Mouse (Mus musculus) heart, embryonic 10.5 days (tissue): ENCODE data around the gene Zfp975. TPM values are rescaled to one million over a fixed set of nuclear protein-coding genes. Genes with fewer than 3 reads are reported as not detected.
"Not testable (repeated sequence)": the region's sequence is repeated elsewhere in the genome, so short reads cannot be mapped to it uniquely, and the experiment has no call there.

Experiments
- DNase-seq: peaks from one replicate; pipeline ENCODE4 v3.0.0-alpha.2; 2017; ENCODE audit warnings: low spot score
- H3K27ac ChIP-seq: fragments of 300-500 bp; sonication (generic); 2 replicates; pipeline ENCODE4 v1.5.1; 2016; ENCODE audit warnings: mild to moderate bottlenecking
- H3K27me3 ChIP-seq: fragments of 300-500 bp; sonication (generic); 2 replicates; pipeline ENCODE4 v1.6.1; 2016; ENCODE audit warnings: mild to moderate bottlenecking; ENCODE audit not compliant: poor library complexity, insufficient read depth, severe bottlenecking
- H3K36me3 ChIP-seq: fragments of 300-500 bp; sonication (generic); 2 replicates; pipeline ENCODE4 v1.6.1; 2016; ENCODE audit warnings: mild to moderate bottlenecking, moderate library complexity
- H3K4me1 ChIP-seq: fragments of 300-500 bp; sonication (generic); 2 replicates; pipeline ENCODE4 v1.6.1; 2016; ENCODE audit warnings: mild to moderate bottlenecking
- H3K4me3 ChIP-seq: fragments of 300-500 bp; sonication (generic); 2 replicates; pipeline ENCODE4 v1.5.1; 2016; ENCODE audit warnings: mild to moderate bottlenecking, moderate library complexity
- H3K9me3 ChIP-seq: fragments of 300-500 bp; sonication (generic); 2 replicates; pipeline ENCODE4 v1.6.1; 2016; ENCODE audit warnings: mild to moderate bottlenecking, moderate library complexity
- WGBS: fragments of 180-500 bp; shearing (Covaris S2); methylation state at CpG from one replicate; pipeline ENCODE4 v1.1.7; 2016; 5-methylcytosine and 5-hydroxymethylcytosine counted together
- polyA plus RNA-seq: library from polyadenylated mRNA; unstranded; fragments of >200 nt; fragmentation: Nextera tagmentation; extraction: Ambion mirVana; gene quantifications from 2 replicates; pipeline ENCODE4 v1.2.1, GENCODE M21; 2016

Zfp975 gene
- polyA plus RNA-seq = 9.0 and 9.9 TPM in 2 replicates

DNA sequence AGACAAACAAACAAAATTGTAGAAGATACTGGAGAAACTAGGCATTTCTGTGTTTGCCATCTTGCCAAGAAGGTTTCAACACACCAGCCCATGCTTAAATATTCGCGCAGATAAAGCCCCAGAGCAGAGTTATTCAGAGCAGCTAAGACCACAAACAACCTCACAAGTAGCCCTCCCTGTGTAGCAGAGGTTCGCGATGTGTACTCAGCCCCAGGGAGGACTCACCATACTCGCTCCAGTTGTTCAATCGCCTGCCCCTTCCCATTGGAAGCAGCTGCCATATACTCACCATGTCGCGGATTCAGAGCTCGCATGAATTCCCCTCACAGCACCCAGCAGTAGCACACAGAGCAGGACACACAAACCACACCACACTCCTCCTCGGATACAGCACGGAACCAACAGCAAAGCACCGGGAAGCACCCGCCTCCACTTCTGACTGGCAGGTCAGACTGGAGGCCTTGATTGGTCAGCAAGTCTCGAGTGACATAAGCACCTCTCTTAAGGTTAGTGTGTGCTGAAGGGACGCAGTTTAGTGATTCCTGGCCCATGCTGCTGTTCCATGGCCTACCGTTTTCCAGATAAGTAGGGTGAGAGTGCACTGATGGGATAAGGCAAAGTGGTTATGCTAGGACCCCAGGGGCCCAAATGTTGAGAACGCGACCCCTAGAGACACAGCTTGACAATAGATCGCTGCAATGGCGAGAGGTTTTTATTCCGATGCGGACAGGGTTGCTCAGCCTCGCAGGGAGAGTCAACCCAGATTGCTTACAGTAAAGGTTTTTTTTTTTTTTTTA is at the start of gene Zfp975:
Gene Zfp975 (minus strand): TSS at position 381 of the 797 bp plus-strand sequence.
- peak within 1 kb of the TSS; percentile 80 for H3K27ac ChIP-seq
- peak; percentile 93 for DNase-seq
- WGBS = under 1% methylated on average over 23 of the region's 23 CpGs
- H3K36me3 ChIP-seq, H3K27me3 ChIP-seq, H3K9me3 ChIP-seq, H3K4me1 ChIP-seq: not testable (repeated sequence)
- peak within 1 kb of the TSS; percentile 60 for H3K4me3 ChIP-seq

DNA sequence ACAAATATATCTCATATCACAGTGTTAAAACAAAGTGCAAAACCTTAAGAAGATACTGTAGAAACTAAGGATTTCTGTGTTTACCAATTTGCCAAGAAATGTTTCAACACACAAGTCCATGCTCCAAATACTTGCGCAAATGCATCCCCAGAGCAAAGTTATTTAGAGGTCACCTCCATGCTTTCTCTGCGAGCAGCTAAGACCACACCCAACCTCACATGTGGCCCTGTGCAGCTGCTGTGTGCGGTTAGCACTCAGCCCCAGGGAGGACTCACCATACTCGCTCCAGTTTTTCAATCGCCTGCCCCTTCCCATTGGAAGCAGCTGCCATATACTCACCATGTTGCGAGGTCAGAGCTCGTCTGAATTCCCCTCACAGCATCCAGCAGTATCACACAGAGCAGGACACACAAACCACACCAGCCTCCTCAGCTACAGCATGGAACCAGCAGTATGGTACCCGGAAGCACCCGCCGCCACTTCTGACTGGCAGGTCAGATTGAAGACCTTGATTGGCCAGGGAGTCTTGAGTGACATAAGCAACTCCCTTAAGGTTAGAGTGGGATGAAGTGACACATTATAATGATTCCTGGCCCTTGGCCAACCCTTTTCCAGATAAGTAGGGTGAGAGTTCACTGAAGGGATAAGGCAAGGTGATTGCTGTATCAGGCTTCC is 46.1 kb upstream of the Zfp975 start:
- DNase-seq = no peak
- WGBS = 82% methylated on average over 10 of the region's 10 CpGs

DNA sequence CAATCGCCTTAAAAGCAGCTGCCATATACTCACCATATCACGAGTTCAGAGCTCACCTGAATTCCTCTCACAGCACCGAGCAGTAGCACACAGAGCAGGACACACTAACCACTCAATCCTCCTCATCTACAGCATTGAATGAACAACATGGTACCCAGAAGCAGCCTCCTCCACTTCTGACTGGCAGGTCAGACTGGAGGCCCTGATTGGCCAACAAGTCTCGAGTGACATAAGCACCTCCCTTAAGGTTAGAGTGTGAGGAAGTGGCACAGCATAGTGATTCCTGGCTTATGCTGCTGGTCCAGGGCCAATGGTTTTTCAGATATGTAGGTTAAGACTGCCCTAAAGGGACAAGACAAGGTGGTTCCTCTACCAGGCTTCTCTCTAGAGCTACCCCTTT is 34.4 kb upstream of the Zfp975 start, which contains the start of gene Gm17067:
Gene Gm17067 (minus strand): TSS at position 101 of the 400 bp plus-strand sequence.
- not testable (repeated sequence) for H3K4me3 ChIP-seq, H3K36me3 ChIP-seq, H3K27ac ChIP-seq, DNase-seq, H3K4me1 ChIP-seq, H3K27me3 ChIP-seq, H3K9me3 ChIP-seq
- WGBS = 85% methylated on average over 4 of the region's 4 CpGs

More for the DNA sequence above, 46.1 kb upstream of the Zfp975 start:
- Histone ChIP-seq H3K27ac (no peak overlapping the region), H3K27me3 (no peaks in the 10 kb centered on the region), H3K36me3 (no peaks in the 10 kb centered on the region), H3K9me3 (peaks cover 4% of the 10 kb centered on the region; the same call in 1 of the 2 replicates), H3K4me3 (no peak overlapping the region), H3K4me1 (no peaks in the 10 kb centered on the region)

DNA sequence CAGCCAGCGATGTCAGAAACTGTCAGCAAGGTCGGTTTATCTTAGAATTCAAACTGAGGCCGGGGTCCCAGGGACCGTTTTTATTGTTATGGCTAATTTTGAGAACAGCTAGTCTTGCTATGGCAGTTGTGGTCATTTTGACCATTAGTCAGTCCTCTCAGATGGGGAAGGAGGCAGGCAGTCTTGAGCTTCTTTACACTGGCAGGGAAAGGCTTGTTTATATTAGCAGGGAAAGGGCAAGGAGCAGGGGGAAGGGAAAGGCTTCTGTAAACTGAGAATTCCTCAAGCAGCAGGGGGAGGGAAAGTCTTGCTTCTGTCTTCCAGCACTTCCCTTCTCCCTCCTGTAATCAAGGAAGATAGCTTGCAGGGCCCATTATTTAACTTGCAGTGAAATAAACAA is 709 bp upstream of the Zfp975 start:
- DNase-seq, H3K4me1 ChIP-seq, H3K36me3 ChIP-seq, H3K27me3 ChIP-seq, H3K9me3 ChIP-seq: not testable (repeated sequence)
- peak overlapping the region; percentile 60 for H3K4me3 ChIP-seq
- peak overlapping the region; percentile 80; the same call in 1 of the 2 replicates for H3K27ac ChIP-seq
- whole genome bisulfite sequencing = under 1% methylated on average over 4 of the region's 4 CpGs

DNA sequence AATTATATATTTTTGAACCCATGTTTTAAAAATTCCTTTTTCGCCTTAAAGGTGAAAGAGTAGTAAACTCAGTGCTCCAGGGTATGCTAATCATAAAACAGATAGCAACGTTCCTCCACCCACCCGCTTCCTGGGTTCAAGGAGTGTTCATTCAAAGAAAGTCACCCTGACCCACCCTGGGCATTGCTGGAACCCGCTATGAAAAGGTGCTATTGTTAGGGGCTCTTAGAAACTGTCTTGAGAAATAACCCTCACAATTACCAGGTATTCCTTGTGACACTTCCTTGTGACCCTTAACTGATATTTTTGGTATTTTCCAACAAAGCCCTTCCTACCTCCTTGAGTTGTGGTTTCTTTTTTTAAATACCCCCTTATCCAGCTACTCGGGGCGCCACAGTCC is 12.5 kb downstream of the Zfp975 start:
- not testable (repeated sequence) for H3K27ac ChIP-seq, H3K27me3 ChIP-seq, DNase-seq, H3K4me3 ChIP-seq, H3K9me3 ChIP-seq, H3K4me1 ChIP-seq, H3K36me3 ChIP-seq
- 87% methylated on average over 6 of the region's 6 CpGs for WGBS

DNA sequence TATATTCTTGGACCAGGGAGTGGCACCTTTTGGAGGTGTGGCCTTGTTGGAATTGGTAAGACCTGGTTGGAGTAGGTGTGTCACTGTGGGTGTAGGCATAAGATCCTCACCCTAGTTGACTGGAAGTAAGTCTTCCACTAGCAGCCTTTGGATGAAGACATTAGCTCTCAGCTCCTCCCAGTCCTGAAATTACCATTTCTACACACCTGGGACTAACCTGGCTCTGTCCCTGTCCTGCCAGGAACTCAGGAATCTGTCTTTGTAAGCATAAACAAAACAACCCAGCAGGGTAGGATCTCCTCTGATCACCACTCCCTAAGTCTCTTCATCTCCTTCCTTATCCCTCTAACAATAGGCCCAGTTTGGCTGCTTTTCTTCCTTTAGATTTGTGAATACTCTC is 12.9 kb downstream of the Zfp975 start:
- not testable (repeated sequence) for H3K4me3 ChIP-seq

DNA sequence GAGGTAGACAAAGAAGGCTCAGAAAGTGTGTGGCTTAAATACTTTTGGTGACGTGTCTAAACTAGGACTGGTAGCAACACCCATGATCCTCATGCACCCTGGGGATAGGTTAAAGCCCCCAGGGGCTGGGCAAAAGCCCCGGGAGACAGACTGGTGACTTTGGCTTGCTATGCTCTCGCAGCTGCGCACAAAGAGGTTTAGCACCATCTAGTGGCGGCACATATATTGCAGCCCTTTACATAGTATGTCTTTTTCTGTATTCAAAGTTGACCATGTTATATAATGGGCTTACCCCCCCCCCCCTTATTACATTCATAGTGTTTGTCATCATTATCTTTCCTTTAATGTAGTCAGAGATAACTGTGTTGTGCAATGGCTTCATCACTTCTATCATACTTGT is 32.4 kb downstream of the Zfp975 start:
- DNase-seq, H3K4me1 ChIP-seq, H3K27ac ChIP-seq, H3K27me3 ChIP-seq, H3K9me3 ChIP-seq, H3K4me3 ChIP-seq: not testable (repeated sequence)
- peaks cover 31% of the 10 kb centered on the region for H3K36me3 ChIP-seq
- 70% methylated on average over 5 of the region's 5 CpGs for WGBS

More for the DNA sequence above, 12.9 kb downstream of the Zfp975 start:
- not testable (repeated sequence) for H3K27me3 ChIP-seq, DNase-seq, H3K9me3 ChIP-seq, H3K27ac ChIP-seq, H3K36me3 ChIP-seq, H3K4me1 ChIP-seq

DNA sequence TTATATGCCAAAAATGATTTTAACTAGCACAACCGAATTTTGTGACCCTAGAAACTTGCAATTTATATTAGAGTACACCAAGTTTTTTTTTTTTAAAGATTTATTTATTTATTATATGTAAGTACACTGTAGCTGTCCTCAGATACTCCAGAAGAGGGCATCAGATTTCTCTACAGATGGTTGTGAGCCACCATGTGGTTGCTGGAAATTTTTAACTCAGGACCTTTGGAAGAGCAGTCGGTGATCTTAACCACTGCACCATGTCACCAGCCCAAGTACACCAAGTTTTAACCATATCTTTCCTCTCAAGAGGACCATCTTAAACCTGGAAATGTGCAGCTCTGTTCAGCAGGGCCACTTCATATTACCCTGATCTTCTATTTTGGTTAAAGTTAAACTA is 37.3 kb downstream of the Zfp975 start:
- WGBS = 74% methylated on average over 2 of the region's 2 CpGs
- H3K9me3 ChIP-seq, H3K4me1 ChIP-seq: not testable (repeated sequence)

DNA sequence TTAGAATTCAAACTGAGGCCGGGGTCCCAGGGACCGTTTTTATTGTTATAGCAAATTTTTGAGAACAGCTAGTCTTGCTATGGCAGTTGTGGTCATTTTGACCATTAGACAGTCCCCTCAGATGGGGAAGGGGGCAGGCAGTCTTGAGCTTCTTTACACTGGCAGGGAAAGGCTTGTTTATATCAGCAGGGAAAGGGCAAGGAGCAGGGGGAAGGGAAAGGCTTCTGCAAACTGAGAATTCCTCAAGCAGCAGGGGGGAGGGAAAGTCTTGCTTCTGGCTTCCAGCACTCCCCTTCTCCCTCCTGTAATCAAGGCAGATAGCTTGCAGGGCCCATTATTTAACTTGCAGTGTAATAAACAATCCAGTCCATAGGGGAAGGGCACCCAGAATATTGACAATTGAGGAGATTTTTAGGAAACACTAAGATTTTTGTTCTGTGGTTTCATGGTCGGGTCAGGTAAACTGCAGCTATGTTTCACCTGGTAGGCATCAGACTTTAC is 49.4 kb downstream of the Zfp975 start:
- DNase-seq, H3K36me3 ChIP-seq, H3K4me1 ChIP-seq, H3K27me3 ChIP-seq, H3K9me3 ChIP-seq: not testable (repeated sequence)
- WGBS = 13% methylated on average over 3 of the region's 3 CpGs
- Histone ChIP-seq H3K4me3 (peak overlapping the region; percentile 56), H3K27ac (peak overlapping the region; percentile 36; the same call in 1 of the 2 replicates)

More for the DNA sequence above, 37.3 kb downstream of the Zfp975 start:
- not testable (repeated sequence) for H3K4me3 ChIP-seq, H3K27me3 ChIP-seq, DNase-seq, H3K27ac ChIP-seq, H3K36me3 ChIP-seq

DNA sequence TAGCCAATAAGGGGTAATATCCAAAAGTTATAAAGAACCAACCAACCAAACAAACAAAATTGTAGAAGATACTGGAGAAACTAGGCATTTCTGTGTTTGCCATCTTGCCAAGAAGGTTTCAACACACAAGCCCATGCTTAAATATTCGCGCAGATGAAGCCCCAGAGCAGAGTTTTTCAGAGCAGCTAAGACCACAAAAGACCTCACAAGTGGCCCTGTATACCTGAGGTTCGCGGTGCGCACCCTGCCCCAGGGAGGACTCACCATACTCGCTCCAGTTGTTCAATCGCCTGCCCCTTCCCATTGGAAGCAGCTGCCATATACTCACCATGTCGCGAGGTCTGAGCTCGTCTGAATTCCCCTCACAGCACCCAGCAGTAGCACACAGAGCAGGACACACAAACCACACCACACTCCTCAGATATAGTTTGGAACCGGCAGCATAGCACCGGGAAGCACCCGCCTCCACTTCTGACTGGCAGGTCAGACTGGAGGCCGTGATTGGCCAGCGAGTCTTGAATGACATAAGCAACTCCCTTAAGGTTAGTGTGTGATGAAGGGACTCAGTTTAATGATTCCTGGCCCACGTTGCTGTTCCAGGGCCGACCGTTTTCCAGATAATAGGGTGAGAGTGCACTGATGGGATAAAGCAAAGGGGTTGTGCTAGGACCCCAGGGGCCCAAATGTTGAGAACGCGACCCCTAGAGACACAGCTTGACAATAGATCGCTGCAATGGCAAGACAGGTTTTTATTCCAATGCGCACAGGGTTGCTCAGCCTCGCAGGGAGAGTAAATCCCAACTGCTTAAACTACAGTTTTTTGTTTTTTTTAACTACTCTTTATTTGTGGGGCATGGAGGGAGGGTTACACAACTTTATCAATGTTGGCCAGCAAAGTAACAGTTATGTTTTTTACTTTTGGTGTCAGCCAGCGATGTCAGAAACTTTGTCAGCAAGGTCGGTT is 50.1 kb downstream of the Zfp975 start, which contains the start of gene Zfp976:
Gene Zfp976 (minus strand): TSS at position 437 of the 964 bp plus-strand sequence.
- Histone ChIP-seq H3K4me3 (peak within 1 kb of the TSS; percentile 56), H3K27ac (peak within 1 kb of the TSS; percentile 36; the same call in 1 of the 2 replicates)
- H3K9me3 ChIP-seq, H3K4me1 ChIP-seq, H3K27me3 ChIP-seq, H3K36me3 ChIP-seq: not testable (repeated sequence)
- DNase-seq = peak; percentile 93
- WGBS = 5% methylated on average over 25 of the region's 25 CpGs

DNA sequence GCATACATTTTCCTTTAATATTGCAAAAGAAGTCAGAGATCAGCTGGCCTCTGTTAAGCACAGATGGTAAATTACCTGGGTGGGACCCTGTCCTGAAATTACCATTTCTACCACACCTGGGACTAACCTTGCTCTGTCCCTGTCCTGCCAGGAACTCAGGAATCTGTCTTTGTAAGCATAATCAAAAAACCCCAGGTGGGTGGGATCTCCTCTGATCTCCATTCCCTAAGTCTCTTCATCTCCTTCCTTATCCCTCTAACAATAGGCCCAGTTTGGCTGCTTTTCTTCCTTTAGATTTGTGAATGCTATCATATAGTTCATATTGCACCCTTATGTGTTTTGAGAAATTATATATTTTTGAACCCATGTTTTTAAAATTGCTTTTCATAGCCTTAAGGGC is 61.5 kb downstream of the Zfp975 start:
- not testable (repeated sequence) for H3K4me3 ChIP-seq, H3K4me1 ChIP-seq, H3K36me3 ChIP-seq, H3K9me3 ChIP-seq, H3K27me3 ChIP-seq, H3K27ac ChIP-seq, DNase-seq
